Mouse (Mus musculus) thymus, postnatal 14 days (tissue): ENCODE results near the gene Nav1.

ENCODE experiments used
- DNase-seq: peaks from one replicate; pipeline ENCODE4 v3.0.0; 2021

Gene Nav1

GRCm38 (mm10) chr1:135544504-135545146 lies 62.5 kb downstream of the Nav1 start:
- peak; percentile 78 for DNase-seq

GRCm38 (mm10) chr1:135542841-135543810 lies 64.0 kb downstream of the Nav1 start:
- DNase-seq: no peak

GRCm38 (mm10) chr1:135542080-135542479 lies 65.0 kb downstream of the Nav1 start:
- no peak for DNase-seq

- peak; percentile 75 for DNase-seq
Measured at GRCm38 (mm10) chr1:135540270-135540669, 66.8 kb downstream of the Nav1 start.

GRCm38 (mm10) chr1:135538441-135539265 lies 68.4 kb downstream of the Nav1 start:
- no peak for DNase-seq

- DNase-seq: no peak
Measured at GRCm38 (mm10) chr1:135536822-135537221, 70.3 kb downstream of the Nav1 start.

- DNase-seq: no peak
Measured at GRCm38 (mm10) chr1:135536326-135536725, 70.8 kb downstream of the Nav1 start.

- no peak for DNase-seq
Measured at GRCm38 (mm10) chr1:135535256-135535655, 71.8 kb downstream of the Nav1 start.

GRCm38 (mm10) chr1:135534782-135535181 lies 72.3 kb downstream of the Nav1 start:
- no peak for DNase-seq

GRCm38 (mm10) chr1:135534070-135534469 lies 73.0 kb downstream of the Nav1 start:
- no peak for DNase-seq

- no peak for DNase-seq
Measured at GRCm38 (mm10) chr1:135532383-135532782, 74.7 kb downstream of the Nav1 start.

- DNase-seq: no peak
Measured at GRCm38 (mm10) chr1:135531981-135532380, 75.1 kb downstream of the Nav1 start.

GRCm38 (mm10) chr1:135531081-135531480 lies 76.0 kb downstream of the Nav1 start:
- no peak for DNase-seq

GRCm38 (mm10) chr1:135524518-135524860 lies 82.6 kb downstream of the Nav1 start:
- no peak for DNase-seq

- DNase-seq: no peak
Measured at GRCm38 (mm10) chr1:135523780-135524517, 83.1 kb downstream of the Nav1 start.

GRCm38 (mm10) chr1:135523344-135523743 lies 83.8 kb downstream of the Nav1 start:
- no peak for DNase-seq

- no peak for DNase-seq
Measured at GRCm38 (mm10) chr1:135520550-135521168, 86.4 kb downstream of the Nav1 start.

GRCm38 (mm10) chr1:135518661-135519060 lies 88.4 kb downstream of the Nav1 start:
- no peak for DNase-seq

GRCm38 (mm10) chr1:135517469-135517868 lies 89.6 kb downstream of the Nav1 start:
- no peak for DNase-seq

- no peak for DNase-seq
Measured at GRCm38 (mm10) chr1:135516511-135517305, 90.4 kb downstream of the Nav1 start.

GRCm38 (mm10) chr1:135515633-135516238 lies 91.4 kb downstream of the Nav1 start:
- no peak for DNase-seq
